Comparison of ENCODE assay signal across 10 mouse cellular contexts in genomic region chr9:121249805-121250204, GRCm38 (mm10). TPM values are rescaled to one million over a fixed set of nuclear protein-coding genes. Genes with fewer than 3 reads are reported as not detected.
A peak's percentile ranks its signal among the peaks of the same experiment; 100 is the strongest.
DNase-seq lines count a peak whose midpoint lies in the region.
"Had no signal": no experiment of that assay in that cellular context is flagged by ENCODE, and none has a peak within 500 bp of the region (broad histone marks: within the 10 kb centered on the region; RNA-seq: fewer than 3 reads in every experiment).

No protein-coding gene starts in this region.

- intact Hi-C loops in gastrocnemius, postnatal 14 days (cut with DNase I; ENCODE audit: low total_unique reads) = loop anchor here (5.0 to 10.0 kb wide), 3 partner anchors 127 to 355 kb away; no protein-coding TSS in a partner anchor

- DNase-seq in heart, adult 9 months (ENCODE audit: low spot score in 2 of 2) = peak; percentile 16 to 23
- DNase-seq in heart, adult 8-10 months (ENCODE audit: low spot score) = no peak
- peak; percentile 17 to 40 for DNase-seq in lung, postnatal 4 days
- DNase-seq in lung, postnatal 25 days (ENCODE audit: low spot score) = no peak
- DNase-seq in gastrocnemius, postnatal 14 days = peak; percentile 29
- DNase-seq in testis, postnatal 10 days (ENCODE audit: low spot score) = peak; percentile 42
- DNase-seq in thymus, postnatal 25 days = no peak
- DNase-seq: adrenal gland, adult 8-10 months; cerebellum, adult 11-12 months; liver, embryonic 13.5 days had no signal

RNA-seq across cellular contexts. Expression of gene Ulk4, which starts 27.2 kb away (rescaled TPM):
- total RNA-seq in heart, adult 8-10 months (2022) = under 1 TPM; 0.14 to 0.41 (median 0.30) TPM
- total RNA-seq in gastrocnemius, postnatal 14 days (2021) = under 1 TPM; 0.31 to 0.41 TPM

RNA-seq across cellular contexts. Expression of gene Trak1, which starts 47.5 kb away (rescaled TPM):
- total RNA-seq in heart, adult 8-10 months (2022) = 100 to 1,000 TPM; 294 to 334 (median 302) TPM
- 100 to 1,000 TPM; 167 to 178 TPM for total RNA-seq in gastrocnemius, postnatal 14 days (2021)

Comparison
In these comparisons a context has a peak if more than half of its experiments do, and no peak if none do; other contexts are left out.
1. DNase-seq: peak in heart, adult 9 months (2 of 2), lung, postnatal 4 days (2 of 2), gastrocnemius, postnatal 14 days (single experiment) and testis, postnatal 10 days (single experiment); none in heart, adult 8-10 months (single experiment), lung, postnatal 25 days (single experiment) and thymus, postnatal 25 days (single experiment).